Mouse (Mus musculus) neutrophil, adult 5-6 weeks (primary cell): ENCODE results near the gene Klk4. TPM values are rescaled to one million over a fixed set of nuclear protein-coding genes. Genes with fewer than 3 reads are reported as not detected.

Experiments used
- ATAC-seq: fragments of 151-379, 151-347 bp; 2 replicates; pipeline ENCODE4 v1.8.0; 2017; ENCODE audit warnings: mild to moderate bottlenecking, moderate TSS enrichment; ENCODE audit not compliant: insufficient number of reproducible peaks, poor library complexity, low FRiP score, severe bottlenecking; ENCODE audit errors: extremely low read depth
- total RNA-seq: library from RNA; stranded (forward); fragments of 200-1000 nt; gene quantifications from 2 replicates; pipeline ENCODE4 v1.2.3, GENCODE M21; 2017

Klk4 gene
- total RNA-seq, 1 experiment from 2014 or later: not detected

DNA sequence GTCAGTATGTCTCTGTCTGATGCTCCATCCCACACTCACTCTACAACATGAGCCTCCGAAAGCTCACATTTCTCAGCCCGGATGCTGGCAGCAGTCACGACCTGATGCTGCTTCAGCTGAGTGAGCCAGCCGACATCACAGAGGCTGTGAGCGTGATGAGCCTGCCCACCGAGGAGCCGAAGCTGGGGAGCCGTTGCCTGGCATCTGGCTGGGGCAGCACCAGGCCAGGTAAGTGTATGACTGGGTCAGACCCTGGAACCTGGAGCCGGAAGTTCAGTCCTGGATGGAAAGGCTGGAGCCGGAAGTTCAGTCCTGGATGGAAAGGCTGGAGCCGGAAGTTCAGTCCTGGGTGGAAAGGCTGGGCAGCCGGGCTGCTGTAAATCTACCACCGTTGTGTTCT lies 37.5 kb downstream of the Klk4 start:
- no peak for ATAC-seq

- ATAC-seq: no peak
These were observed 37.9 kb downstream of the Klk4 start for GRCm38 (mm10) chr7:43918871-43919270.

GRCm38 (mm10) chr7:43919559-43920451 lies 38.8 kb downstream of the Klk4 start:
- ATAC-seq: peak; percentile 42; the same call in 1 of the 2 replicates

GRCm38 (mm10) chr7:43920582-43920981 lies 39.6 kb downstream of the Klk4 start:
- no peak for ATAC-seq

DNA sequence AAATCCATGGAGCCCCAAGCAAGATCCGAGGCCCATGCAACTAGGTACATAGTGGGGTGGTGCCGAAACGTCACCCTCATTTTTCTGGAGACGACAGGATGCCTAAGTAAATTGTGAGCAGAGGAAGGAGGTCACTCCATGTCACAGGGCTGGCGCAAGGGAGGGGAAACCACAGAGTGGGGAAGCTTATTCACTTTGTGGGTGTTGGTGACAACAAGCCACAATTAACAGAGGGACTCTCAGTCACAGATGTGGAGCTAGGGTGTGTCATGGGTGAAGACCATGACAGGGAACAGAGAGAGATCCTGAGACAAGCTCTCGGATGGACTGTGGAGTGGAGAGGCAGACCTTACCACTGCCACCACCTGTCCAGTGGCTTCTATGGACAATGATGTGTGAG lies 40.1 kb downstream of the Klk4 start:
- ATAC-seq: no peak

DNA sequence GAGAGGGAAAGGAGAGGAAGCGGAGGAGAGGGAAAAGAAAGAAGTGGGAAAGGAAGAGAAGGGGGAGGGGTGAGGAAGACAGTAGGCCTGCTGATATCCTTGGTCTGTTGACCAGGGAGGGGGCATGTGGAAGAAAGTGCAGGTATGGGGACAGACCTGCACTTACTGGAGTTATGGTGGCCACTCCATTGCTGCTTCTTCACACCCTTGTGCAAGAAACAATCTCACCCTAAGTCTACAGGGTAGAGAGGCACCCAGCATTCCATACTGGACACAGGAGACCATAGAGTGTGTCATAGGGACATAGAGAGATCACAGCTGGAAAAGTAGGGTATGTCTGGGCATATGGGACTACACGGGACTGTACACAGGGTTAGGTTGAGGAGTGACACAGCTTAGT lies 41.0 kb downstream of the Klk4 start:
- no peak for ATAC-seq

DNA sequence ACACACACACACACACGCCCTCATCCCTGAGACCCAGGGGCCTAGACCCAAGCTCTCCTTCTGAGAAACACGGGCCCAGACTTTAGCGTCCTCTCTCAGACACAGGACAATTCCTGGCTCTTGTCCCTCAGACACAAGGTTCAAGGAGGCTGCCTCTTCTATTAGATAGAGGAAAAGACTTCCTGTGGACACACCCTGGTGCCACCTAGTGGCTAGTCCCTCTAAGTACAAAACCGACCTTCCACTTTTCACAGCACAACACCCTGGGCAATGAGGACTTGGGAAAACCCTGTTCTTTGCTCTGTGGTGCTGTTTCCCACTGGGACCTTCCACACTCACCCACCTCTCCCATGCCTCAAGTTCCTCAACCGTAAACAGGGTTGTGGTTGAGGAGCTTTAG lies 45.0 kb downstream of the Klk4 start:
- ATAC-seq: no peak

DNA sequence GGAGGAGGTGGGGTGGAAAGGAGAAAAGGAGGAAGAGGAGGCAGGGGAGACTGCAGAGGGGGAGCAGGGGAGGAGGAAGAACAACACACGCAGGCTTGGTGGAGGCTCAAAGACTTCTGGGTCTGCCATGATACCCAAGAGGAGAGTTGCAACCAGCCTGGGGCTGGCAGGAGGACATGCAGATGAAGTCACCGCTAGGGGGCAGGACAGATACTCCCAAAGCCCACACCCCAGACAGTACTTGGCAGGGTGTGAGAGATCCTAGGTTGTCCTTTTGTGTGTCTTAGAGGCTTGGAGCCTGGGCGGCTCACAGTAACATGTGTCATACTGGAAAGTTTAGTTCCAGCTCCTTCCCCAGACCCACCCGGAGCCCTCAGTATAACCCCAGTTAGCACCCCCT lies 47.6 kb downstream of the Klk4 start:
- no peak for ATAC-seq

DNA sequence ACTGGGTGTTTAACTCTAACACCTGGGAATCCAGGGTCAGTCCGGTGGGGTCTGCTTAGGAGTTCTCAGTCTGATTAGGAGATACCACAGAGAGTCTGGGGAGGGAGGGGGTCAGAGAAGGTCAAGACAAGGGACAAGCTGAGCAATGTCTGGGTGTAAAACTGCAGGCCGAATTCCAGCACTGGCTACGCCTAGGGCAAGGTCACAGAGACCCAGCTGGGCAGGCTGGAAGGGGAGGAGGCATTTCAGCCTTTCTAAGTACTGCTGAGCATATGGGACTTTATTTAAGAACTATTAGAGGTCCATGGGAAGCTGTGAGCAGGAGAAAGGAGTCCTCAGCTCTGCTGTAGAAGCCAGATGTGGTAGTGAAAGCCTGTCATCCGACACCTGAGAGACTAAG lies 51.4 kb downstream of the Klk4 start:
- no peak for ATAC-seq

GRCm38 (mm10) chr7:43933440-43933839 lies 52.5 kb downstream of the Klk4 start, which contains the start of gene Klk15:
Gene Klk15, plus strand, starts transcription at chr7:43933740.
- ATAC-seq: no peak

DNA sequence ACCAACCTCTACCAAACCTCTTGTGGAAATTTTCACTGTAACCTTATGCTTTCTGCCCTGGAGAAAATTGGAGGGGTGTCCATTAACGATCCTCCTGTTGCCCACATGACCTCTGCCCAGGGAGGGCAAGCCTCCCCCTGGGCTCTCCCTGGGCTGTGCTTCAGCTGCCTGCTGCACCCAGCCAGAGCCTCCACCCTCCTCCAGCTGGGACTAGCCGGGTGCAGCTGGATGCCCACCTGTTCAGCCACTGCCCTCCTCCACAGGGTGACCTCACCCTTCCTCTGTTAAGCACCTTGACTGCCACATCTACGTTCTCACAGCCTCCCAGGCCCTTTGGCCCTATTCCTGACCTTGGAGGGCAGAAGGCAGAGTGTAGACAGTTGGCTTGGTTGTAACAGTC lies 53.8 kb downstream of the Klk4 start:
- no peak for ATAC-seq

Other genes starting within 250 kb of the Klk4 start
- 1.0 TPM in 1 of 2 replicates, not detected in the other for gene Ceacam18, start 246.5 kb upstream of the Klk4 start, total RNA-seq
- 135 and 136 TPM in 2 replicates for gene Siglece, start 221.0 kb upstream of the Klk4 start, total RNA-seq
- gene Ctu1, start 209.1 kb upstream of the Klk4 start, total RNA-seq: 1.9 and 2.8 TPM in 2 replicates
- gene Klk14, start 190.7 kb upstream of the Klk4 start, total RNA-seq: not detected in 2 replicates
- not detected in 2 replicates for gene Klk13, start 168.6 kb upstream of the Klk4 start, total RNA-seq
- gene Klk12, start 112.3 kb upstream of the Klk4 start, total RNA-seq: not detected in 2 replicates
- gene Klk11, start 106.6 kb upstream of the Klk4 start, total RNA-seq: not detected in 2 replicates
- gene Klk10, start 100.1 kb upstream of the Klk4 start, total RNA-seq: 0.35 TPM in 1 of 2 replicates, not detected in the other
- not detected in 2 replicates for gene Klk9, start 89.3 kb upstream of the Klk4 start, total RNA-seq
- 4.1 TPM in 2 replicates for gene Klk8, start 83.6 kb upstream of the Klk4 start, total RNA-seq
- gene Klk7, start 69.9 kb upstream of the Klk4 start, total RNA-seq: not detected in 2 replicates
- not detected in 2 replicates for gene Klk6, start 56.7 kb upstream of the Klk4 start, total RNA-seq
- gene Klk5, start 39.2 kb upstream of the Klk4 start, total RNA-seq: not detected in 2 replicates
- not detected in 2 replicates for gene Klk15, start 52.6 kb downstream of the Klk4 start, total RNA-seq
- not detected in 2 replicates for gene Klk1b8, start 69.5 kb downstream of the Klk4 start, total RNA-seq
- not detected in 2 replicates for gene Klk1b1, start 85.6 kb downstream of the Klk4 start, total RNA-seq
- gene Klk1b9, start 94.9 kb downstream of the Klk4 start, total RNA-seq: not detected in 2 replicates
- gene Klk1b11, start 114.7 kb downstream of the Klk4 start, total RNA-seq: not detected in 2 replicates
- not detected in 2 replicates for gene Klk1b26, start 131.0 kb downstream of the Klk4 start, total RNA-seq
- gene Klk1b27, start 171.1 kb downstream of the Klk4 start, total RNA-seq: not detected in 2 replicates
- not detected in 2 replicates for gene Klk1b21, start 221.2 kb downstream of the Klk4 start, total RNA-seq
- gene Klk1b22, start 231.5 kb downstream of the Klk4 start, total RNA-seq: not detected in 2 replicates